Mouse (Mus musculus): ENCODE results near the gene Gm21992.
"Not testable (repeated sequence)": the region's sequence is repeated elsewhere in the genome, so short reads cannot be mapped to it uniquely, and the experiment has no call there.

The Gm21992 gene

DNA sequence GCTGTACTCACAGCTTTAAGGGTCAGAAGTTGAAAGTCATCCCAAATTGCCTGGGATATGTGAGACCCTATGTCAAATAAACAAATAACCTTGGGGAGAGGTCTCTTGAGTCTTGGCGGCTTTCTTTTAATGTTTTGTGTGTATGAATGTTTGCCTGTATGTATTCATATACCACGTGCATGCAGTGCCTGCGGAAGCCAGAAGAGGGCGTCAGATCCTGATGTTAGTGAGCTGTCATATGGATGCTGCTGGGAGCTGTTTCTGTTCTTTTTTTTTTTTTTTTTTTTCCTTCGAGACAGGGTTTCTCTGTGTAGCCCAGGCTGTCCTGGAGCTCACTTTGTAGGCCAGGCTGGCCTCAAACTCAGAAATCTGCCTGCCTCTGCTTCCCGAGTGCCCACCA lies 1.6 kb upstream of the Gm21992 start:
- no peak for DNase-seq (ENCODE audit: low read depth, low spot score)

DNA sequence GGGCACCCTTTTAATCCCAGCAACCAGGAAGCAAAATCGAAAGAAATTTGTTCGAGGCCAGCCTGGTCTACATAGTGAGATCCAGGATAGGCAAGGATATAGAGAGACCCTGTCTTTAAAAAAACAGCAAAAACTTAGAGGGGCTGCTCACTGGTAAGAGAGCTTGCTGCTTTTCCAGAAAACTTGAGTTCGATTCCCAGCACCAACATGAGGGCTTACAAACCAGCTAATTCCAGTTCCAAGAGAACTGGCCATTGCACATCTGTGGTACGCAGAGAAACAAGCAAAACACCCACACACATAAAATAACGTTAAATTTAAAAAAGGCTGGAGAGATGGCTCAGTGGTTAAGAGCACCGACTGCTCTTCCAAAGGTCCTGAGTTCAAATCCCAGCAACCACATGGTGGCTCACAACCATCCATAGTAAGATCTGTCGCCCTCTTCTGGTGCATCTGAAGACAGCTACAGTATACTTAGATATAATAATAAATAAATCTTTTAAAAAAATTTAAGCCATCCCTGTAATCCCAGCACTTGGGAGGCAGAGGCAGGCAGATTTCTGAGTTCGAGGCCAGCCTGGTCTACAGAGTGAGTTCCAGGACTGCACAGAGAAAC lies 1.0 kb upstream of the Gm21992 start:
- DNase-seq (ENCODE audit: low read depth, low spot score) = not testable (repeated sequence)

DNA sequence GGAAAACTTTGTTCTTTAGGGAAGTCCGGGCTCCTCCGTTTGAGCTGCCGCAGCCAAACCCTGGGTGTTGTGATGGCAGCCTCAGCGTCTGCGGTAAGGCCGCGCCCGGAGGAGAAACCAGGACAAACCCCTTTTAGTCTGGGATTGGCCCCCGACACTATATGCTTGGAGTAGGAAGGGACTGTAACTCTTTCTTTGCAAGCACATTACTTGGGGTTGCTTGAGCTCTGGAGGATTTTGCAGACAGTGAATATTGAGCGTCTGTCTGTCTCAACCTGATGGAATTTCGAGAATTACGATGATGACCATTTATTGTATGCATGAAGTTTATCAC lies 464 bp upstream of the Gm21992 start:
- DNase-seq (ENCODE audit: low read depth, low spot score) = no peak

DNA sequence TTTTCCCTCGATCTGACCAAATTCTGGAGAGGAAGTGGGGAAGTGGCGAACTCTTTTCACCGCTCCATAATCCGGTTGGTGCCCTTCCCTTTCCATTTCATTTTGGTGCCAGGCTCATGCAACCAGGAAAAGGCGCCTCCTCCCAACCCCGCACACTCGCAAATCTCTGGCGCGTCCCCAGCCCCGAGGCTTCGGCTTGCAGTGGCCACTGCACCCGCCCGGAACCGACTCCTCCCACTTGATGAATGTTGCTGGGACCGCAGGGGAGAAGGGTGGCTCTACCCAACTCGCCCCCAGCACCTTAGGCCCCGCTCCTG lies 708 bp downstream of the Gm21992 start:
- DNase-seq (ENCODE audit: low read depth, low spot score) = no peak

DNA sequence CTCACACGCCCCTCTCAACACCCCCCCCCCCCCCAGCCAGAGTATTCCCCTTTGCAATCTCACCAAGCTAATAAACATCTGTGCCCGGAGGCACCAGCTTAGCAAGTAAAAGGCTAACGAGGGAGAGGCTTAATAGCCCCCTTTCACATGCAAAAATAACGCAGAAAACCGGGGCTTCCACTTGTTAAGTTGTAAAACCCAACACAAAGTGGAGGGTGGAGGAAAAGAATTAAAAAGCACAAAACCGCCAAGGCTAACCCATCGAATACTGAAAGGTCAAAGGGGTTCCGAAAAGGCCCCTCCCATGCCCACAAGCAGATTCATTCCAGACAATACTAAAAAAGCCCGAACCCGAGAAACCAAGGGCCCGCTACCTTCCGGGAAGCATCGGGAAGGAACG lies 1.1 kb downstream of the Gm21992 start:
- DNase-seq (ENCODE audit: low read depth, low spot score) = no peak

DNA sequence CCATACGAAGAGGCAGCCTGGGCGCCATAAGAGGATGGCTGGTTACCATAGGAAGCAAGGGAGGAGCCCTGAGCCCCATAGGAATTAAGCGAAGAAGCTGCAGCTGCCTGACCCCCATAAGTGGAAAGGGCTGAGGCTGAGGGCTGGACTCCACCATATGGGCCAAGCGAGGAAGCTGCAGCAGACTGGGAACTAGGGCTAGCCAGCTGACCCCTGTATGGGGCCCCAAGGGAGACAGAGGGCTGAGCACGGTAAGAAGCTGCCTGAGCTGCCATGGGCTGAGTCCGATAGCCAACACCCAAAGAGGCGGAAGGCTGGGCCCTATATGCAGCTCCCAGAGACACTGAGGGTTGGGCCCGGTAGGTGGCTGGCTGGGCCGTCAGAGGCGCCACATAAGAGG lies 8.1 kb downstream of the Gm21992 start:
- no peak for DNase-seq (ENCODE audit: low read depth, low spot score)

DNA sequence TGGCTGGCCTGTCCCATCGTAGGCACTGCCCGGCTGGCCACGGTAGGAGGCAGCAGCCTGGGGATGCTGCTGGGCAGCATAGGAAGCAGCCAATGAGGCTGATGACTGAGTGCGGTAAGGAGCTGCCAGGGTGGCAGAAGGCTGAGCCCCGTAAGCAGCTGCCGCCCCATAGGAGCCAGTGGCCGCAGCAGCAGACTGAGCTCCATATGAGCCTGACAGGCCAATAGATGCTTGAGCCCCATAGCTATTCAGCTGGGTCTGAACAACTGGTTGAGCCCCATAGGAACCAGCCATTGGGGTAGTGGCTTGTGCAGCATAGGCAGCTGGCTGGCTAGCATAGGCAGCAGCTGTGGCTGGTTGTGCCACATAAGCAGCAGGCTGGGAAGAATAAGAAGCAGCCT lies 8.7 kb downstream of the Gm21992 start:
- no peak for DNase-seq (ENCODE audit: low read depth, low spot score)

DNA sequence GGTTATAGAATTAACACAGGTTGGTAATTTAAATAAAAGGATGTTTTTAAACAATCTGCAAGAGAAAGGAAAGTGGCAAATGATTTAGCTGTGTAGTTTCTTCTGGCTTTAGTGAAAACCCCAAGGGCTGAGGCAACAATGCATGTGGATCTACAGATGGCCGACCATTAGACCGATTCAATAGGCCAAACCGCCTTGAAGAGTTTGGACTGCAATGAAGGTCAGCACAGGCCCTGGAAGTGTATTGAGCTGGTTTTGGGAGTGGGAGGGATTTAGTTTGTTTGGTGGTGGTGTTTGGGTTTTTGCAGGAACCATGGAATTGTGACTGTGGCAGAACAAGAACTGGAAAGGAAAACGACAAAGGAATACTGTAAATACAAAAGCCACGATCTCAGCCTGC lies 12.3 kb downstream of the Gm21992 start:
- no peak for DNase-seq (ENCODE audit: low read depth, low spot score)

DNA sequence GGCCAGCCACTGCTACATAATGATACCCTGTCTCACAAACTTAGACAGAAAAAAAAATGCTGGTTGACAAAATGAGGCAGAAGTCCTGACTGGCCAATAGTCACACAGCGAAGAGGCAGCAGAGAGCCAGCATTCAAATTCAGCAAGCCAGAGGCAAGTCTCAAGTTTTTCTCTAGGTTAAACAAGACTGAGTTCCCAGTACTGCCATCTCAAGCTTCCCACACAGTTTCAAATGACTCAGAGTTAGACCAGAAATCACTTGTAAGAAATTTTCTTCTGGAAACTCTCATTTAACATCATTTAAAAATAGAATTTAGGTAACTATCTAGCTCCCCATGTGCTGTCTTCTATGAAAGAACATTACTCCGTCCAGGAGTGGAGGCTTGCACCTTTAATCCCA lies 13.6 kb downstream of the Gm21992 start:
- DNase-seq (ENCODE audit: low read depth, low spot score) = no peak

DNA sequence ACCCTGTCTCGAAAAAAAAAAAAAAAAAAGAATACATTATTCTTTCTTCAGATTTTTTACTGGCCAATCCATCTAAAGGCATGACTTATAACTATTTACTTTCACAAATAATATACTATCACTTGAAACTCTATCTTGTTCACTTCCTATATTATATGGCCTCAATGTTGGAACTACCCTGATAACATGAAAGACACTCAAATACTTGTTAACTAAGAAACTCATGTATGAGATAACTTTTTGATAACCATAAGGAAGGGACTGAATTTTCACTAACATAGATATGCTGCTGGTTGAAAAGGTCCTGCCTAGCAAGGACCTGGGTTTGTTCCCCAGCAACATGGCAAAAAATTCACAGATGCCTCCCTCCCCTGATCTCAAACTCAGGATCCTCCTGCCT lies 15.5 kb downstream of the Gm21992 start:
- no peak for DNase-seq (ENCODE audit: low read depth, low spot score)

DNA sequence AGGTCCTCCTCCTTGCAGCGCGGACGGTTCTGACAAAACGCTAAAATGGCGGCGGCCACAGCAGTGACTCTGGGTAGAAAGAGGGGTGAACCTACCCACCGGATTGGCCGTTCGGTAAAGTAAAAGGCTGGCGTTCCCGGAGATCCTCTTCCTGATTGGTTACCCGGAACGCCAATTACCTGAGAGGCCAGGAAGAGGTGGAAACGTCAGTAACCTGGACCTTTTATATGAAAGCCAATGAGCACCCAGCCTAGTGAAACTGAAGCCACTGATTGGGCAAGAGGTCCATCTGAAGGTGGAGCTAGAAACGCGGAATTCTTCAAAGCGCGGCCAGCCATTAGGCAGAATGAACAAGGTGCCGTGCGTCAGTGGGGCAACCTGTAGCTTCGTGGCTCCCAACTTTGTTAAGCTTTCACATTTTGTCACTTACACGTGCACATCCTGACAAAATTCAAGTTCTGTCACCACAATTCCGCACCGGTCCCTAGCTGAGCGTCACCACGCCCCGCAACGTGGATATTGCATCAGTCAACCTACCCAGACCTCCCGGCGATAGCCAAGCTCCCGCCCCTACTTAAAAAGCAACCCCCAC lies 17.5 kb downstream of the Gm21992 start, which contains the start of gene Rbm4:
Gene Rbm4 (minus strand): TSS at position 71 of the 592 bp plus-strand sequence.
- DNase-seq (ENCODE audit: low read depth, low spot score) = peak; percentile 98

DNA sequence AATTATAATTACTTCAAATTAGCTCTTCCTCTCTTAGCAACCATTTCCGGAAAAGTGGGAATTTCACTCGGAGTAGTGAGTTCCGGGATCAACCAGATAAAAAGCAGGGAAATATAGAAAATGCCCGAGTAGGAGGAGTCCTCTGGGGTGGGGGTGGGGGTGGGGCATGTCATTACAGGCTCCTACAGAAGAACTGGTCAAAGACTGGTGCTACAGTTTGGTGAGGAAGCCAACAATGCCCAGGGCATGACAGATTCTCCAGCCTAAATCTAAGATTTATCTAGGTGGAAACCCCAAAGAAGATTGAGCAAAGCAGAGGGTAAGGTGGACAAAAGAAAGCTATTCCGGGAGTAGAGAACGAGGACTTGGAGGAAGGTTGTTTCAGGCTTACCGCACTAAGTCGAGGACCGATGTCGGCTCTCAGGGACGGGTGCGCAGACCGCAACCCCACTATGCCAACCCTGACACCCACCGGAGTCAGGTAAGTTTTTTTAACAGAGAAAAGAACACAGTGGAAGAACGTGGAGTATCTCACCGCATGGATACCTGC lies 18.1 kb downstream of the Gm21992 start:
- DNase-seq (ENCODE audit: low read depth, low spot score) = no peak

DNA sequence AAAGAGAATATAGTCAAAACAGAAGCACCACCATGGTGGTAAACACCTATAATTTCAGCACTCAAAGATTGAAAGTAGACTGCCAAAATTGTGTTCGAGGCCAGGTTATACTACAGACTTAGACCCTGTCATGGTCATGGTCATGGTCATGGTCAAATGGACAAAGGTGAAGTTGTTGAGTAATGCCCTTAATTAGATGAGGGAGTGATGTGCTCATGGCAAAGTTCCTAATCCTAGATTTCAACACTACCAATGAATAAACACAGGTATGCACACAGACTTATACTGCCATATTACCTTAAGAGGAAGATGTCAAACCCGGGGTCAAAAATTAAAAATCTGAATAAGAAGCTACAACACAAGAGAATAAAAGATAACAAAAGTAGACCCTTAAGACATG lies 25.1 kb downstream of the Gm21992 start:
- DNase-seq (ENCODE audit: low read depth, low spot score) = no peak

DNA sequence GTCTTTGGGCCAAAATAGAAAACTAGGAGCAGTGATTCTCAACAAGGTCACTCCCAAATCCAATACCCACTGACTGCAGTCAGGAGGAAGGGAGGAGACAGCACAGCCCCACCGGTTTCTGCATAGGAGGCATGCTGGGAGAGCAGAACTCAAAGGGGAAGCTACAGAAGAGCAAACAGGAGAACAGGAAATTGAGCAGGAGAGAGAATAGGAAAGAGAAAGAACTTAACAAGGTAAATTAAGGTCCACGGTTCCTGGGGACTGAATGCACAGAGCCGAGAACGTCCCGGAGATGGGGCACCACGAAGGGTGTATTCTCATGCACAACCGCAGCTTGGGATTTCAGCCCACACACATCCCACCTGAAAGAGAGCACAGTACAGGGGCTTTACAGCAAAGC lies 26.2 kb downstream of the Gm21992 start:
- no peak for DNase-seq (ENCODE audit: low read depth, low spot score)

DNA sequence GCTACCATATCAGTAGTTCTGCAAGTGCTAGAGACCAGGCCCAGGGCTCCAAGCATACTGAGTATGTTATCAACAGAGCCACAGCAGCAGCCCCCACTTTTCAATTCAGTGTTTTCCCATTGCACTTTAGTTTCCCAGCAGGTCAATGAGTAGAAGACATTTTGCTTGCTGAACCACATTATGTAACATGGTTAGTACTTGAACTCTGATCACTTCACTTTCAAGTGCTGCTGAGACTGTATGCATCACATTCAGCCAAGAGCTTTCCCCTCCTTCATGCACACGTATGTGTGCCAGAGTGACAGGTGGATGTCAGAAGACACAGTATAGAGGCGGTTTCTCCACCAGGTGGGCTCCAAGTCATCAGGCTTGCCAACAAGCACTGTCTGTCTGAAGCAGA lies 28.5 kb downstream of the Gm21992 start:
- DNase-seq (ENCODE audit: low read depth, low spot score) = no peak

DNA sequence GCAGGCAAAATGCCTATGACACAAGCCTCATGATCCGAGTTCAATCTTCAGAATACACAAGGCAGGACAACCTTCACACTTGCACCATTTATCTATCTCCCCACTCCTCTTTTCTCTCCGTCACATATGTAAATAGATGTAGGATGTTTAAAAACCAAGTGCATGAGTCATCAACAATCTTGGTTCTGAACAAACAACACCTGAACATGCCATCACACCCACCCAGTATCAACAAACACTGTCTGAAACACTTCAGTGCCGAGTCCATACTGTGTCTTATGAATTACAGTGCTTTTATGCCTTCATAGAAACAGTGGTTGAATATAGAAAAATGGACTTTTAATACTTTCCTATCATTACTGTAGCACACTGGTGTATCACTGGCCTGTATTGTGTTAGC lies 38.6 kb downstream of the Gm21992 start:
- DNase-seq (ENCODE audit: low read depth, low spot score) = no peak

DNA sequence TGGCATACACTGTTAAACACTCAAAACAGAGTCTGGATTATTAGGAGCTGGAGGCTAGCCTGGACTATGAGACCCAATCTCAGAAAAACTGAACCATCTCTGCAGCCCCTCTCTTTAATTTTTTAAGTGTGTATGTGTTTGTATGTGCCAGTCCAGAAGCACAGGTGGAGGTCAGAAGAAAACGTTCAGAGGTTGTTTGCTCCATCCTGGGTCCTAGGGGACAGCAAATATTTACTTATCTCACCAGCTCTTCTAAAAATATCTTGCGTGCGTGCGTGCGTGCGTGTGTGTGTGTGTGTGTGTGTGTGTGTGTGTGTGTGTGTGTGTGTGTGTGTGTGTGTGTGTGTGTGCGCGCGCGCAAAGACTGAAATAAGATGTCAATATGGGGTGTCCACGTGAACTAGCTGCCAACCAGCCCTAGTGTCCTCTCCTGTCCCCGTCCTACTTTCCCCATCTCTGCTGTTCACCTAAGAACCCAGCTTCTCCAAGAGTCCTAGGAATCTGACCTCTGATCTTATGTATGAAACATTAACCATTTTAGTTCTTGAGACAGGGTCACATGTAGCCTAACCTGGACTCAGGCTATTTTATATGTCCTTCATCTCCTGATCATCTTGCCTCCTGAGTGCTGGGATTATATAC lies 43.8 kb downstream of the Gm21992 start:
- no peak for DNase-seq (ENCODE audit: low read depth, low spot score)

DNA sequence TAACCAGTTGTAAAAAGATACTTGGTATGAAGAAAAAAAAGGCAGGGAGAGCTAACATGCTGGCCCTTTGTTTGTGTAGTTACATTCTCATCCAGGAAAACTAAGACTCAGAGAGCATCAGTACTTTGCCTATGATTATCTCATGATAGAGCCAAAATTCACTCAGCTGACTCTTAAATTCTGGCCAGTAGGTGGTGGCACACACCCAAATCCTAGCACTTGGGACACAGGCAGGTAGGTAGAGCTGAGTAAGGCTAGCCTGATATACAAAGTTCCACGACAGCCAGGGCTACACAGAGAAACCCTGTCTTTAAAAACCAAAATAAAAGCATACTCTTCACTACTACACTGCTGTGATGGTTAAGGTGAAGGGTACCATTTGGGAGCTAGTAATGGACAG lies 48.5 kb downstream of the Gm21992 start:
- no peak for DNase-seq (ENCODE audit: low read depth, low spot score)

DNA sequence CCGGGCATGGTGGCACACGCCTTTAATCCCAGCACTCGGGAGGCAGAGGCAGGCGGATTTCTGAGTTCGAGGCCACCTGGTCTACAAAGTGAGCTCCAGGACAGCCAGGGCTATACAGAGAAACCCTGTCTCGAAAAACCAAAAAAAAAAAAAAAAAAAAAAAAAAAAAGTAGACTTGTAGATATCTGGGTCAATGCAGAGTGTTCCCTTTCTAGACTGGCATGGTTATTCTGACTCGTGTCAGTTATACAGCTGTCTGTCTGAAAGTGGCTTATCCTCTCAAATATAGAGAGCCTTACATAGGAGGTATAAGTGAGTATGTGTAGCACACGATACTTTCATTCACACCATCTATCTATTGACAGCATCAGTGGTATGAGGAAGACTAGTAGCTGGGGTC lies 50.9 kb downstream of the Gm21992 start:
- not testable (repeated sequence) for DNase-seq (ENCODE audit: low read depth, low spot score)

DNA sequence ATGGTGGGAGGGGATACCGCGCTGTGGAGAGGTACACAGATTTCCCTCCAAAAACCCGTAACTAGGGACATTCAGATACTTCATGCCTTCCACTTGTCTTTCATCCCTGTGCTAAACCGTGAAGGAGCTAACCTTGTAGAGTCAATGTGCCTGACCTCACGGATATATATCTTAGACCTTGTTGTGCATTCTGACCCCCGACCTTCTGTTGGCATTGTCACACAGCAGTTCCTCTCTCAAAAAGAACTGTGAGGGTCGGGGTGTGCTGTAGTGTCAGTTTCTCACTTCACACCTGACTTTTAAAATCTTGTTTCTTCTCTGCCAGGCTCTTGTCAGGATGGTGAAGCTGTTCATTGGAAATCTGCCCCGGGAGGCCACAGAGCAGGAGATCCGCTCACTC lies 54.5 kb downstream of the Gm21992 start:
- no peak for DNase-seq (ENCODE audit: low read depth, low spot score)

DNA sequence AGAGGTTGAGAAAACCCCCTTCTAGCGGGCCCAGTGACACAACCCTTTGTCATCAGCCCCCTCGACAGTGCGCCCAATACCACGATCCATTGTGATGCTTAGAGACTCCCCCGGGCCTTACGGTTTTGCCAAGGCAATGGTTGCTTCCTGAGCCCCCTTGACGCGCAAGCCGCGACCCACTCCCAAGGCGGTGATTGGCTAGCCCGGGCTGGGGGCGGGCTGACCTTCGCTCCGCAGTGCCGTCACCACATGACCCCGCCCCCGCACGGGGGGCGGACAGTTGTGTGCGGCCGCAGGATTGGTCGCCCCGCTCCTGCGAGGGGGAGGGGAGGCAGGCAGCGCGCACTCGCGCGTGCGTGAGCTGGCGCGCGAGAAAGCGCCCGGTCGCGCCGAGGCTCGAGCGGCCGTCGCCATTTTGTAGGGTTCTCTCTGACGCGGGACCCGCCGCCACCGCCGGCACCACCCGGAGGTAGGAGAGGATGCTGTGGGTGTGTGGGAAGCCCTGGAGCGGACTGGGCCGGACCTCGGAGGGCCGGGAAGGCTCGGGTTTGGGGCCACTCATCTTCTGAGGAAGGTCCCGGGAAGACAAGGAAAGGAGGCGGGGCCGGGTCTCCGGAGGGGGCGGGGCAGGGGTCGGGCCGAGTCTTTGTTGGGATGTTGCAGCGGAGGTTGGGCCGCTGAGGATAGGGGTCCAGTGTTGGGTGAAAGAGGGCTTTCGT lies 55.1 kb downstream of the Gm21992 start, which contains the start of gene Rbm4b:
Gene Rbm4b (plus strand): TSS at position 305 of the 719 bp plus-strand sequence.
- DNase-seq (ENCODE audit: low read depth, low spot score) = peak; percentile 93

DNA sequence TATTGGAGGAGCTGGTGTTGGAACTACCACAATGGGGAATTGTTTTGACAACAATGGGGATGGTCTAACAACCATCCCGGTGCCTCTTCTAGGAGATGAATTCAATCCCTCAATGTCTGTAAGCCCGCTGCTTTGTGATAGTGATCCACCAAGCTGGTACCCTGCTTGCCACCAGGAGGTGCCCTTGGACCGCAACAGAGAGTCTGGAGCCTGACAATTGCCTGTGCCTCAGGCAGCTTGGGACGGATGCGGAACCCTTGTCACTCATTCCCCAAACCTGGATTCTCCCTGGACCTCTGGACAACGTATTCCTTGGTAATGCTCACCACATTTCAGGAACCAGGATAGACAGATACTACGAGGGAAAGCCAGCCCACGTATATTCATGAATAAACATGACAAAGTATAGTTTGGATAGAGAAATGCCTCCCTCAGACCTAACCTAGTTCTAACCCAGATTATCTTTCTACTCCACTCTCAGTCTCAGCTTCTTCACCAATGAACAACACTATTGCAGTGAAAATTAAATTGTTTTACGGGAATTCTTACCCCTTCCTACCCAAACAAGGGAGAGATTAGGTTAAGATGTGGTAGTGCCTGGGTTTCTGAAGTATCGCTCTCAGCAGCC lies 55.7 kb downstream of the Gm21992 start:
- DNase-seq (ENCODE audit: low read depth, low spot score) = peak; percentile 80

All from skeletal muscle tissue, adult 2 months (tissue).